Mouse (Mus musculus): Measurements from ENCODE around the gene AI597479. TPM values are rescaled to one million over a fixed set of nuclear protein-coding genes. Genes with fewer than 3 reads are reported as not detected.

The AI597479 gene
- polyA plus RNA-seq, 2 experiments: 4.7 to 6.0 TPM

GRCm38 (mm10) chr1:43139587-43140266, 41.2 kb downstream of the AI597479 start:
- TF ChIP-seq CTCF (IDR thresholded peaks at IDR 0.05; ENCODE audit: low read depth) (peak; percentile 97), EP300 (IDR thresholded peaks at IDR 0.05; ENCODE audit: low read depth) (no peak)
- no peak overlapping the region for H3K9ac ChIP-seq (replicated peaks)
- no peak overlapping the region for H3K27ac ChIP-seq
- H3K4me1 ChIP-seq (replicated peaks; ENCODE audit: control insufficient read depth in 2 of 2, insufficient read depth in 2 of 2, low read length in 1 of 2): no peaks in the 10 kb centered on the region
- no peaks in the 10 kb centered on the region for H3K9me3 ChIP-seq (ENCODE audit: control insufficient read depth, low read length)
- ATAC-seq (ENCODE audit: insufficient read depth) (no peak), DNase-seq (ENCODE audit: low read depth in 3 of 3, low spot score in 3 of 3) (peak; percentile 59 to 61 (median 60))
- no peaks in the 10 kb centered on the region for H3K36me3 ChIP-seq (replicated peaks; ENCODE audit: control insufficient read depth, insufficient read depth, low read depth)
- no peak overlapping the region for H3K4me3 ChIP-seq (ENCODE audit: insufficient read depth in 1 of 2, low read depth in 2 of 2, low read length in 2 of 2)
- H3K4me2 ChIP-seq (ENCODE audit: low read depth): no peak overlapping the region
- H3K27me3 ChIP-seq (ENCODE audit: control insufficient read depth, insufficient read depth, low read length): no peaks in the 10 kb centered on the region
- 42% methylated on average over 8 of the region's 8 CpGs for WGBS (ENCODE audit: insufficient replicate concordance)

DNA sequence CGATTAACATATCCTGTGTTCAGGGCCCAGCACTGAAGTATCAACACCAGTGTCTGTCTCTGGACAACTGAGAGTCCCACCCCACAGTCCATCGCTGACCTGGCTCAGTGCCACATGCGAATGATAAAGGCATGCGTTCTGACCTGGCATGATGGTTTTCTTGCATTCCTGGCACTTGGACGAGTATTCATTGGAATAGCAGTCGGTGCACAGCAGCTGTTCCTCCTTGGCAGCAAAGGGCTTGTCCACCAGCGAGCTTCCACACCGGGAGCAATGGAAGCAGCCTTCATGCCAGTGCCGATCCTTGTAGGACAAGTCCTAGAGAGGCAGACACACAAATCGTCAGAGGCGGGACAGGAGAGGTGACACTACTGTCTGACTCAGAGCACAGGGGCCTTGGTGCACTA, 43.0 kb downstream of the AI597479 start:
- TF ChIP-seq CTCF (IDR thresholded peaks at IDR 0.05; ENCODE audit: low read depth) (no peak), EP300 (IDR thresholded peaks at IDR 0.05; ENCODE audit: low read depth) (no peak)
- Histone ChIP-seq H3K4me2 (ENCODE audit: low read depth) (no peak overlapping the region), H3K36me3 (replicated peaks; ENCODE audit: control insufficient read depth, insufficient read depth, low read depth) (no peaks in the 10 kb centered on the region), H3K4me3 (ENCODE audit: insufficient read depth in 1 of 2, low read depth in 2 of 2, low read length in 2 of 2) (no peak overlapping the region), H3K27ac (no peak overlapping the region), H3K27me3 (ENCODE audit: control insufficient read depth, insufficient read depth, low read length) (no peaks in the 10 kb centered on the region), H3K9ac (replicated peaks) (no peak overlapping the region), H3K4me1 (replicated peaks; ENCODE audit: control insufficient read depth in 2 of 2, insufficient read depth in 2 of 2, low read length in 1 of 2) (no peaks in the 10 kb centered on the region), H3K9me3 (ENCODE audit: control insufficient read depth, low read length) (no peaks in the 10 kb centered on the region)
- no peak for ATAC-seq (ENCODE audit: insufficient read depth)
- WGBS (ENCODE audit: insufficient replicate concordance): 68% methylated on average over 11 of the region's 11 CpGs
- no peak for DNase-seq (ENCODE audit: low read depth in 3 of 3, low spot score in 3 of 3)

- H3K9ac ChIP-seq (replicated peaks): no peak overlapping the region
- no peaks in the 10 kb centered on the region for H3K36me3 ChIP-seq (replicated peaks; ENCODE audit: control insufficient read depth, insufficient read depth, low read depth)
- 78% methylated on average over 6 of the region's 6 CpGs for WGBS (ENCODE audit: insufficient replicate concordance)
- H3K4me2 ChIP-seq (ENCODE audit: low read depth): no peak overlapping the region
- H3K4me1 ChIP-seq (replicated peaks; ENCODE audit: control insufficient read depth in 2 of 2, insufficient read depth in 2 of 2, low read length in 1 of 2): no peaks in the 10 kb centered on the region
- TF ChIP-seq CTCF (IDR thresholded peaks at IDR 0.05; ENCODE audit: low read depth) (no peak), EP300 (IDR thresholded peaks at IDR 0.05; ENCODE audit: low read depth) (no peak)
- no peak for ATAC-seq (ENCODE audit: insufficient read depth)
- no peak for DNase-seq (ENCODE audit: low read depth in 3 of 3, low spot score in 3 of 3)
- H3K27me3 ChIP-seq (ENCODE audit: control insufficient read depth, insufficient read depth, low read length): no peaks in the 10 kb centered on the region
- no peaks in the 10 kb centered on the region for H3K9me3 ChIP-seq (ENCODE audit: control insufficient read depth, low read length)
- H3K27ac ChIP-seq: no peak overlapping the region
- no peak overlapping the region for H3K4me3 ChIP-seq (ENCODE audit: insufficient read depth in 1 of 2, low read depth in 2 of 2, low read length in 2 of 2)
Measured at GRCm38 (mm10) chr1:43142849-43143248, 44.3 kb downstream of the AI597479 start.

- 67% methylated on average over 4 of the region's 4 CpGs for WGBS (ENCODE audit: insufficient replicate concordance)
Measured at GRCm38 (mm10) chr1:43143284-43143683, 44.8 kb downstream of the AI597479 start.

DNA sequence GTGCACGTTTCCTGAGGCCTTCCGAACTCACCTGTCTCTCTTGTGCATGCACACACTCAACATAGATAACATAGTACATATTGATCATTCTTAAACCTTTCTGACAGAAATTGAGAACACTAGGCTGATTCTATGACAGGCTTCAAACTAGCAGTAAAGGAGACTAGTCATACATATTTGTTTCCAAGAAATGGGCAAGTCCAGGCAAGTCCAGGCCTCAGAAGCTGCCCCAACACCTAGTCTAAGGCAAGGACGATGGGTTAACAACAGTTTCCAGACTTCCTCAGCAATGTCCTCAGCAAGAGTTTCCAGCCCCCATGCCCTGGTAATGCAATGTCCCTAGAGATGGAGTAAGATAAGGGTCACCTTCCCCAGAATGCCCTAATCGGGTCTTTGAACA, 45.3 kb downstream of the AI597479 start:
- no peak overlapping the region for H3K9ac ChIP-seq (replicated peaks)
- no peak for ATAC-seq (ENCODE audit: insufficient read depth)
- no peaks in the 10 kb centered on the region for H3K27me3 ChIP-seq (ENCODE audit: control insufficient read depth, insufficient read depth, low read length)
- no peak overlapping the region for H3K27ac ChIP-seq
- no peak overlapping the region for H3K4me2 ChIP-seq (ENCODE audit: low read depth)
- TF ChIP-seq CTCF (IDR thresholded peaks at IDR 0.05; ENCODE audit: low read depth): no peak
- TF ChIP-seq EP300 (IDR thresholded peaks at IDR 0.05; ENCODE audit: low read depth): no peak
- 68% methylated on average over 4 of the region's 4 CpGs for WGBS (ENCODE audit: insufficient replicate concordance)
- H3K4me1 ChIP-seq (replicated peaks; ENCODE audit: control insufficient read depth in 2 of 2, insufficient read depth in 2 of 2, low read length in 1 of 2): no peaks in the 10 kb centered on the region
- H3K36me3 ChIP-seq (replicated peaks; ENCODE audit: control insufficient read depth, insufficient read depth, low read depth): no peaks in the 10 kb centered on the region
- no peak for DNase-seq (ENCODE audit: low read depth in 3 of 3, low spot score in 3 of 3)
- no peak overlapping the region for H3K4me3 ChIP-seq (ENCODE audit: insufficient read depth in 1 of 2, low read depth in 2 of 2, low read length in 2 of 2)
- H3K9me3 ChIP-seq (ENCODE audit: control insufficient read depth, low read length): no peaks in the 10 kb centered on the region

More at GRCm38 (mm10) chr1:43143284-43143683, 44.8 kb downstream of the AI597479 start:
- H3K4me3 ChIP-seq (ENCODE audit: insufficient read depth in 1 of 2, low read depth in 2 of 2, low read length in 2 of 2): no peak overlapping the region
- H3K9me3 ChIP-seq (ENCODE audit: control insufficient read depth, low read length): no peaks in the 10 kb centered on the region
- no peak for ATAC-seq (ENCODE audit: insufficient read depth)
- no peak overlapping the region for H3K4me2 ChIP-seq (ENCODE audit: low read depth)
- H3K27ac ChIP-seq: no peak overlapping the region
- no peaks in the 10 kb centered on the region for H3K27me3 ChIP-seq (ENCODE audit: control insufficient read depth, insufficient read depth, low read length)
- no peaks in the 10 kb centered on the region for H3K4me1 ChIP-seq (replicated peaks; ENCODE audit: control insufficient read depth in 2 of 2, insufficient read depth in 2 of 2, low read length in 1 of 2)
- H3K36me3 ChIP-seq (replicated peaks; ENCODE audit: control insufficient read depth, insufficient read depth, low read depth): no peaks in the 10 kb centered on the region
- no peak overlapping the region for H3K9ac ChIP-seq (replicated peaks)
- TF ChIP-seq CTCF (IDR thresholded peaks at IDR 0.05; ENCODE audit: low read depth) (peak; percentile 21; the same call in 1 of the 2 replicates), EP300 (IDR thresholded peaks at IDR 0.05; ENCODE audit: low read depth) (no peak)
- no peak for DNase-seq (ENCODE audit: low read depth in 3 of 3, low spot score in 3 of 3)
